Mouse (Mus musculus) cerebellum, adult 2 months (tissue): ENCODE results near the gene Dyx1c1. TPM values are rescaled to one million over a fixed set of nuclear protein-coding genes. Genes with fewer than 3 reads are reported as not detected.

Source experiments
- DNase-seq, 2 experiments: peaks; one replicate each; pipeline ENCODE4 v3.0.0; 2021
- H3K27ac ChIP-seq: fragments of 200-500 bp; 2 replicates; pipeline ENCODE4 v1.5.1; 2012; ENCODE audit warnings: low read length, control low read depth, inconsistent platforms; ENCODE audit not compliant: insufficient read depth
- H3K27me3 ChIP-seq: fragments of 200-500 bp; 2 replicates; pipeline ENCODE4 v1.6.1; 2012; ENCODE audit warnings: inconsistent platforms, mild to moderate bottlenecking, low read length, moderate library complexity; ENCODE audit not compliant: control insufficient read depth, insufficient read depth
- H3K4me1 ChIP-seq: fragments of 200-500 bp; 2 replicates; pipeline ENCODE4 v1.6.1; 2011; ENCODE audit warnings: low read length; ENCODE audit not compliant: control insufficient read depth, insufficient read depth
- H3K4me3 ChIP-seq: fragments of 200-500 bp; replicated peaks from 2 replicates; pipeline ENCODE3; 2011; ENCODE audit warnings: mild to moderate bottlenecking, low read depth, low read length, control low read depth; ENCODE audit not compliant: insufficient read depth
- CTCF ChIP-seq: fragments of 200-500 bp; IDR thresholded peaks from 2 replicates; pipeline ENCODE4 v1.5.1; 2011; ENCODE audit warnings: low read depth, mild to moderate bottlenecking, control low read depth, low read length, moderate library complexity, borderline replicate concordance; ENCODE audit not compliant: insufficient read depth
- POLR2A ChIP-seq: fragments of 200-500 bp; IDR thresholded peaks from 2 replicates; pipeline ENCODE4 v1.6.1; 2011; ENCODE audit warnings: low read length, control low read depth, borderline replicate concordance; ENCODE audit not compliant: insufficient read depth
- WGBS: fragments of 180-500 bp; shearing (Covaris S2); methylation state at CpG from one replicate; pipeline ENCODE4 v1.1.7; 2018; 5-methylcytosine and 5-hydroxymethylcytosine counted together
- polyA plus RNA-seq: library from polyadenylated mRNA; depleted of rRNA; stranded (reverse); fragments of >200 nt; gene quantifications from 2 replicates; pipeline ENCODE4 v1.2.3, GENCODE M21; 2012; rRNA removed

The Dyx1c1 gene
- polyA plus RNA-seq = 1.7 and 2.1 TPM in 2 replicates

GRCm38 (mm10) chr9:72958521-72959450, at the start of gene Dyx1c1, which contains the start of gene Gm44503:
Gene Dyx1c1, plus strand, starts transcription at chr9:72958785.
Gene Gm44503, plus strand, starts transcription at chr9:72958852.
- Histone ChIP-seq H3K27ac (no peak within 1 kb of the TSS), H3K4me1 (no peaks in the 10 kb centered on the region), H3K27me3 (no peaks in the 10 kb centered on the region), H3K4me3 (peak within 1 kb of the TSS; percentile 90)
- peak; percentile 69 to 72 for DNase-seq
- WGBS = 2% methylated on average over 43 of the region's 43 CpGs
- TF ChIP-seq CTCF (no peak), POLR2A (peak; percentile 33; the same call in 1 of the 2 replicates)

GRCm38 (mm10) chr9:72911381-72911780, 47.2 kb upstream of the Dyx1c1 start:
- Histone ChIP-seq H3K4me1 (no peaks in the 10 kb centered on the region), H3K27ac (no peak overlapping the region), H3K27me3 (no peaks in the 10 kb centered on the region), H3K4me3 (no peak overlapping the region)
- no peak for DNase-seq
- WGBS = 92% methylated on average over 2 of the region's 2 CpGs
- no peak for TF ChIP-seq POLR2A
- TF ChIP-seq CTCF = no peak

- 66% methylated on average over 6 of the region's 6 CpGs for WGBS
- no peak overlapping the region for H3K4me3 ChIP-seq
- TF ChIP-seq CTCF = no peak
- TF ChIP-seq POLR2A = no peak
- no peaks in the 10 kb centered on the region for H3K27me3 ChIP-seq
- no peak for DNase-seq
- no peaks in the 10 kb centered on the region for H3K4me1 ChIP-seq
- H3K27ac ChIP-seq = no peak overlapping the region
Observed at GRCm38 (mm10) chr9:72913551-72913950, 45.0 kb upstream of the Dyx1c1 start.

- no peaks in the 10 kb centered on the region for H3K4me1 ChIP-seq
- TF ChIP-seq POLR2A (no peak), CTCF (no peak)
- 68% methylated on average over 7 of the region's 7 CpGs for WGBS
- H3K4me3 ChIP-seq = no peak overlapping the region
- DNase-seq = no peak
- H3K27me3 ChIP-seq = no peaks in the 10 kb centered on the region
- H3K27ac ChIP-seq = no peak overlapping the region
Observed at GRCm38 (mm10) chr9:72915728-72916127, 42.9 kb upstream of the Dyx1c1 start.

GRCm38 (mm10) chr9:72923068-72923467, 35.5 kb upstream of the Dyx1c1 start:
- 87% methylated on average over 3 of the region's 3 CpGs for WGBS
- Histone ChIP-seq H3K27ac (no peak overlapping the region), H3K4me3 (no peak overlapping the region), H3K4me1 (peaks cover 5% of the 10 kb centered on the region), H3K27me3 (no peaks in the 10 kb centered on the region)
- TF ChIP-seq POLR2A (no peak), CTCF (no peak)
- DNase-seq = no peak

- Histone ChIP-seq H3K27ac (no peak within 1 kb of the TSS), H3K4me1 (peaks cover 5% of the 10 kb centered on the region), H3K27me3 (no peaks in the 10 kb centered on the region), H3K4me3 (peak within 1 kb of the TSS; percentile 82)
- TF ChIP-seq POLR2A = no peak
- TF ChIP-seq CTCF = no peak
- under 1% methylated on average over 107 of the region's 108 CpGs for WGBS
- DNase-seq = peak; percentile 38 to 56
Observed at GRCm38 (mm10) chr9:72925021-72925934, 33.3 kb upstream of the Dyx1c1 start, which contains the start of gene Pygo1. Gene Pygo1, plus strand, starts transcription at chr9:72925645.

- peak overlapping the region; percentile 82 for H3K4me3 ChIP-seq
- TF ChIP-seq CTCF (no peak), POLR2A (no peak)
- no peak for DNase-seq
- H3K27ac ChIP-seq = no peak overlapping the region
- 2% methylated on average over 20 of the region's 20 CpGs for WGBS
- H3K4me1 ChIP-seq = peaks cover 5% of the 10 kb centered on the region
- H3K27me3 ChIP-seq = no peaks in the 10 kb centered on the region
Observed at GRCm38 (mm10) chr9:72925935-72926258, 32.7 kb upstream of the Dyx1c1 start.
